Mouse (Mus musculus): Measurements from ENCODE around the gene Lipf.

Gene Lipf

GRCm38 (mm10) chr19:33960887-33961286, at the start of gene Lipf:
Gene Lipf (plus strand): TSS chr19:33961187.
- DNase-seq (ENCODE audit: low spot score in 2 of 2): no peak

- DNase-seq (ENCODE audit: low spot score in 2 of 2): no peak
These were observed 36.9 kb upstream of the Lipf start for GRCm38 (mm10) chr19:33924099-33924498.

GRCm38 (mm10) chr19:33979007-33979406, 18.0 kb downstream of the Lipf start:
- no peak for DNase-seq (ENCODE audit: low spot score in 2 of 2)

GRCm38 (mm10) chr19:33983043-33983442, 22.1 kb downstream of the Lipf start:
- no peak for DNase-seq (ENCODE audit: low spot score in 2 of 2)

- DNase-seq (ENCODE audit: low spot score in 2 of 2): no peak
These were observed 47.0 kb downstream of the Lipf start, which contains the start of gene Lipk for GRCm38 (mm10) chr19:34008002-34008401. Gene Lipk (plus strand): TSS chr19:34008290.

- peak; percentile 30 to 65 for DNase-seq (ENCODE audit: low spot score in 2 of 2)
These were observed 60.6 kb downstream of the Lipf start for GRCm38 (mm10) chr19:34021440-34022172.

- no peak for DNase-seq (ENCODE audit: low spot score in 2 of 2)
These were observed 61.8 kb downstream of the Lipf start for GRCm38 (mm10) chr19:34022759-34023158.
